Mouse (Mus musculus) megakaryocyte, adult 5-6 weeks (primary cell): Measurements from ENCODE around the gene Glis2. TPM values are rescaled to one million over a fixed set of nuclear protein-coding genes. Genes with fewer than 3 reads are reported as not detected.

Experiments used
- ATAC-seq: 2 replicates; pipeline ENCODE4 v1.8.0; 2016; ENCODE audit warnings: mild to moderate bottlenecking, inconsistent platforms; ENCODE audit not compliant: poor library complexity, severe bottlenecking
- total RNA-seq, 2 experiments: library from RNA; stranded (forward) in 1 of 2; stranded (reverse) in 1 of 2; fragments of 153-499, 151-499 nt in 1 of 2; fragments of 221-1000, 200-1000 nt in 1 of 2; gene quantifications; 2 replicates each; pipeline versions ENCODE4 v1.2.3 to v1.2.4; 2015 to 2017

Gene Glis2
- total RNA-seq, 2 experiments from 2014 or later = 0.51 to 0.80 TPM

DNA sequence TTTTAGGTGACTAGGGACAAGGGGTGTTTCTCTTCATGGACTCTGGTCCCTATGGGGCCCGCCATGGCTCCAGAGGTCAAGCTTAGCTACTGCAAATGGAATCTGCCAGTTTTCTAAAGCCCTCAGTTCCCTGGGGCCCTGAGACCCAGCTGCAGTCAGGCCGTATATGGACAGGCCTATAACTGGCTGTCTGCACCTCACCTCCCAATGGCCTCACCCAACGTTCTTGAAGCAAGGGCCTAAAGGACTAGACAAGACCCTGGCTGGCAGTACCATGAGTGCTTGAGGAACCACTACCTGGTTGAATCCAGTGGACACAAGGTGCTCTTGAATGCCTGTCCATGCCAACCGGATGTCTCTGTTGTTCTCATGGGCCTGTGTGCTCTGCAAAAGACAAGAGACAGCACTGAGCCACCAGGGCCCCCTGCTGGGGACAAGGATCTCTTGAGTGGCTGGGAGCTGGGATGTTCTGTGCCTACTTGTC, 60.8 kb downstream of the Glis2 start:
- ATAC-seq = no peak

DNA sequence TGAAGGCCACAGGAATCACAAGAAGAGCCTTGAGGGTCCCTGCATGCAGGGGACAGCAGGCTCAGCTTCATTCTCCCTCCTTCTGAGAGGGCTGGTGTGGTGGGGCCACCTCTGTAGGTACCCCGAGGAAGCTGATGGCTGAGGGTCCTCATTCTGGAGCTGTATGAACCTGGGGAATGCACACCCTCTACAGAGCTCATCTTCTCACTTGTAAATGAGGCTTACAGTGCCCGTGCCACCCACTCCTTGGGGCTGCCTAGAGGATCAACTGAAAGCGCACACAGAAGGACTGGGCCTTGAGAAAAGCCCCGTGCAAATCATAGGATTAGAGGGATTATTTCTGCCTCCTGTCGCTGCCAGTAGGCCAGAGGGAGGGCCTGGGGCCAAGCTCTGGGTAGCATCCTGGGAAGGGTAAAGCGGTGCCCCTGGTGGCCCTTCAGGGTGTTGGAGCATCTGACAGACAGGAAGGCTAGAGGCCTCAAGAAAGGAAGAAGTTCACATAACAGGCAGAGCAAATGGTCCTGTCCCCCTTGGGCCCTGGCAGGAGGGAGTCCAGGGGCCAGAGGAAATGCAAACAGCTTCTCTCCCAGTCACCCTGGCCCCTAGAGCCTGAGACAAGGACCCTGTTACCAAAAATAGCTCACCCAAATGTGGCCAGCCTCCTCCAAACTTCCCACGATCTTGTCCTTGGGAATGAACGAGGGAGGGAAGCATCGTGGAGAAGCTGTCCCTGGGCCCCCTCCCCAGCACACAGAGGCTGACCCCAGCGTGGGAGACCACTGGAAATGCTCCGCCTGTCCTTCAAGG, 61.5 kb downstream of the Glis2 start:
- ATAC-seq = no peak

DNA sequence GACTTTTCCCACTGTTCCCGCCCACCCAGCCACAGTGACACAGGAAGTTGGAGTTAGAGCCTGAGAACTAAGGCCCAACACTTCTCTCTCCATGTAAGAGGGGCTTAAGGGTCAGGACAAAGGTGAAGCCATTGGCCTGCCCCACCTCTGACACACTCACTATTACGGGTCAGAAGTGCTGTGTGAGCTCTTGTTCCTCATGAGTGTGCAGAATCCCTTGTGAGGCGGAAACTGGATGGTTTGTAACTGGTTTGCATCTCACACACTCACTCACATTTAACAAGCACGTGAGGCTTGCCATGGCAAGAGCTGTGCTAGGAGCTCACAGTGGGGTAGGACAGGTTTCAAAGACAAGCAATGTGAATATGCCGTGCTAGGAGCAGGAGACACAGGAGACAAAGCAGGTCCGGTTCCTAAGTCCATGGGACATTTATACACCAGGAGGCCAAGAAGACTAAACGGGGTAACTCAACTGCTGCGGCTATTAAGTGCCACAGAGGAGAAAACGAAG, 62.1 kb downstream of the Glis2 start:
- ATAC-seq = no peak

DNA sequence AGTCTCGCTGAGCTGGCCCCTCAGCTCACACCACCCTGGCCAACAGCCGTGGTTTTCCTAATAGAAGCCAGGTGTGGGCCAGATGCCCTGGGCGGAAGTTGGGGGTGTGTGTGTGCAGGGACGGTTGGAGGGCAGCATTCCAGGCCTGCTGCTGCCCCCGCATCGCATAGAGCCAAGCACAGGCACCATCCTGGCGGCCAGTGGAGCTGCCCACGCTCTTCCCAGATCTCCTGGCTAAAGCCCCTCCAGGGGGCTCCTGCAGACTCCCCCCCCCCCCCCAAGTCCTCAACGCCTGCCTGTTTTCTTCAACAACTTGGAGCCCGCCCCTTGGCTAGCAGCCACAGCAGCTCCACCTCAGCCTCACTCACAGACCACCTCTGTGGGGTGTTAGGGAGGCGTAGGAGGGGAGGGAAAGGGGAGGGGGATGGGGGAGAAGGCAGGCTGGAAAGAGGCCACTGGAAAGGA, 64.3 kb downstream of the Glis2 start:
- no peak for ATAC-seq

DNA sequence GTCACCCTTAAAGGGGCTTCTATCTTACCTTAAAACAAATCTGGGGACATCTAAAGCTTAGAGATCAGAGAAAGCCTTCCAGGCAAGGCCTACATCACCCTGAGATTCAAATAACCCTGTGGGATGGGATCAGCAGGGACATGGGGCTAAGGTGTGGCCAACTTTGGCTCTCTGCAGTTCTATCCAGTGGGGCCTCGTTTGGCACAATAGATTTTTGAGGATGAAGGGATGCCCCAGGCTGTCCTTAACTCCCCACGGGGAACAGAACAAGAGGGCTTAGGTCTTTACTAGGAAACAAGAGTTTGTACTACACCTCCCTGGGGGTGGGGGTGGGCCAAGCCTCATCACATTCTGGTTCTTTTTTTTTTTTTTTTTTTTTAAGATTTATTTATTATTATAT, 64.8 kb downstream of the Glis2 start:
- ATAC-seq = no peak

DNA sequence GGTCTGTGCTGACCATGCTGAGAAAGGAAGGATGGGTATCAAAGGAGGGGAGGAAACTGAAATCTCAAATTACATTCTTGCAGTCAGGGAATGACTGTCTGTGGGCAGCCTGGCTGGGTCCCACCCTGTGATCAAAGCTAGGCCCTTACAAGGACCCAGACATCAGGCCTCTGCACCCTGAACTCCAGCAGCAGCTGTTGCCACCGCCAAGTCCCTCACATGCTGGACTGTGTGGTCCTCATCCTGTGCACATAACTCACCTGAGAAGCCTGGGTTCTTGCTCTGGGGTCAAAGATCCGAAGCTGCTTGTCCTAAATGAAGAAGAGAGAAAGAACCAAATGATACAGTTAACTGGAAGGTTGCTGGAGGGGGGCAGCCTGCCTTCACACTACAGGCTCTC, 67.1 kb downstream of the Glis2 start:
- ATAC-seq = no peak

DNA sequence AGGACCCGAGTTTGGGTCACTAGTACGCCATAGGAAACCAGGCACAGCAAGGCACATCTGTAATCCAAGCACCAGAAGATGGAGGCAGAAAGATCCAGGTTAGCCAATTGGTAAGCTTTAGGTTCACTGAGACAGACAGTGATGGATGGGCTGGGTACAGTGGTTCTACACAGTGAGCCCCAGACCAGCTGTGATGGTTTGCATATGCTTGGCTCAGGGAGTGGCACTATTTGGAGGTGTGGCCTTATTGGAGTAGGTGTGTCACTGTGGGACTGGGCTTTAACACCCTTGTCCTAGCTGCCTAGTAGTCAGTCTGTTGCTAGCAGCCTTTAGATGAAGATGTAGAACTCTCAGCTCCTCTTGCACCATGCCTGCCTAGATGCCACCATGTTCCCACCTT, 69.3 kb downstream of the Glis2 start:
- no peak for ATAC-seq

DNA sequence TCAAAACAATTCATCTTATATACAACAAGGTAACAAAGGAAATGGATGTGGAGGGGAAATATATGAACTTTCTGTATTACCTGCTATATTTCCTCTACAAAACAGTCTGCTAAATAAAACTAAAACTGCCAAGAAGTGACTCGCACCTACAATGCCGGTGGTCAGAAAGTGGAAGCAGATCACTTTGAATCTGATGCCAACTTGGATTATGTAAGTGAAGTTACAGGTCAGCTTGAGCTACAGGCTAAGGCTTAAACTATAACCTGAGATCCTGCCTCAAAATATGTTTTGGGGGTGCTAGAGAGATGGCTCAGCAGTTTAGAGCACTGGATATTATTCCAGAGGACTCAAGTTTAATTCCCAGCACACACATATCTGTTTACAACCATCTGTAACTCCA, 71.2 kb downstream of the Glis2 start:
- no peak for ATAC-seq

DNA sequence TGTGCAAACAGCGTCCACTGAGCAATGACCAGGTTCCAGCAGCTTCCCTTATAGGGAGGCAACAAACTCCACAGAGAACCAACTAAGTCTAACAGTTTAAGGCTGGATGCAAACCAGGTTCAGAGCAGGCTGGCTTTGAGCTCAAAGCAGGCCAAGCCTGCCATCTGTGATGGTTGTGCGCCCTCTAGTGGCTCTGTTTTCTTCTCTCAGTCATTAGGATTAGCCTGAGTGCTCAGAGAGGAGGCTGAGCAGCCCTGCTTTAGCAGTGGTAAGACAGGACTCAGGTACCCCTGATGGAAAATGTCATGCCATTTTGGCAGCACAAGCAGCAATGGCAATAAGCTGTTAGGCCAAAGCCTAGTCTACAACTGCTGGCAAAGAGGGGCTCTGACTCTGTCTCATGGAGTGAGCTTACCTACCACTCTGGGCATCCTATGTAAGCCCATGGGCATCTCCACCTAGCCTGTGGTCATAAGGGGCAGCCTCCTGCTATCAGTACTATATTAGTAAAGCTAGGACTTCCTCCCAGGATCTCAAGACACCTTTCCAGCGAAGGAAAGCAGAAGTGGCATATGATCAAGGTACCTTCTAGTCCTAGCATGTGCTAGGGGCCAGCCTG, 72.8 kb downstream of the Glis2 start:
- ATAC-seq = peak; percentile 96

DNA sequence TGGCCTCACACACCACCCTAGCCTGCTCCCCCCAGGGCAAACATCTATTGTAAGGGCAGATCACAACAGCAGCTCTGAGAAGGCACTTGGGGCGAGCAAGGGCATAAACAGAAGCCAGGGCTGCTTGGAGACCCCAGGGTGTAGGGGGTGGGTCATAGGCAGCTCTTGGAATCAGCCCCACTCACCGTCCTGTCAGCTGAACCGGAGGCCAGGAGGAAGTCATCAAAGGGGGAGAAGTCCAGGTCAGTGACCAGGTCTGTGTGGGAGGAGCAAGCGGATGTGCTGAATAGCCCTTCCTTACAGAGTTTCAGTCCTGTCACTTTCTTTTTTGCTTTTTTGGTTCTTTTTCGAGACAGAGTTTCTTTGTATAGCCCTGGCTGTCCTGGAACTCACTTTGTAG, 75.8 kb downstream of the Glis2 start:
- ATAC-seq = no peak

DNA sequence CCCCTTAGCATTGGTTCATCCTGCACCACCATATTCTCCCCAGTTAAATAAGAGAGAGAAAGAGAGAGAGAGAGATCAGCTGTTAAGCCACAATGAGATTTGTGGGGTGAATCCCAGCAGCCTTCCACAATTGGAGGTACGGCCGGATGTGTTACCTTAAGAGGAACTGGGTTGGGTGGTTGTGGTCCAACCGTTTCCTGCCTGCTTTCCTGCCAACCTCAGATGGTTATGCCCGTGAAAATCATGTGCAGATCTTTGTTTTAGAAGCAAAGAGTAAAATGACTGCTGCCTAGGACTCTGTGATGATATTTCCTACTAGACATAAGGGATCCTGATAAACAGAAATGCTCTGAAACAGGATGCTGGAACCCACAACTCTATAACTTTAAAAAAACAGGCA, 79.6 kb downstream of the Glis2 start:
- peak; percentile 87 for ATAC-seq

Other genes with a start within 250 kb of the Glis2 start
- 2.1 and 3.0 TPM in 2 replicates for gene Adcy9, start 174.2 kb upstream of the Glis2 start, total RNA-seq (2015)
- 2.3 and 3.8 TPM in 2 replicates for gene Adcy9, start 174.2 kb upstream of the Glis2 start, total RNA-seq (2017)
- gene Srl, start 52.9 kb upstream of the Glis2 start, total RNA-seq (2015) = 2.9 and 3.1 TPM in 2 replicates
- 1.8 and 10.9 TPM in 2 replicates for gene Srl, start 52.9 kb upstream of the Glis2 start, total RNA-seq (2017)
- 10.1 and 11.1 TPM in 2 replicates for gene Tfap4, start 34.9 kb upstream of the Glis2 start, total RNA-seq (2015)
- gene Tfap4, start 34.9 kb upstream of the Glis2 start, total RNA-seq (2017) = 12.6 and 12.8 TPM in 2 replicates
- 30.8 and 42.8 TPM in 2 replicates for gene Pam16, start 30.3 kb downstream of the Glis2 start, total RNA-seq (2015)
- gene Pam16, start 30.3 kb downstream of the Glis2 start, total RNA-seq (2017) = 18.1 and 24.3 TPM in 2 replicates
- gene Vasn, start 45.2 kb downstream of the Glis2 start, total RNA-seq (2015) = not detected in 2 replicates
- 0.12 TPM in 1 of 2 replicates, not detected in the other for gene Vasn, start 45.2 kb downstream of the Glis2 start, total RNA-seq (2017)
- 10.1 and 11.9 TPM in 2 replicates for gene Dnaja3, start 45.3 kb downstream of the Glis2 start, total RNA-seq (2015)
- 26.1 and 27.8 TPM in 2 replicates for gene Dnaja3, start 45.3 kb downstream of the Glis2 start, total RNA-seq (2017)
- gene Coro7, start 85.1 kb downstream of the Glis2 start, total RNA-seq (2015) = 68.6 and 74.5 TPM in 2 replicates
- gene Coro7, start 85.1 kb downstream of the Glis2 start, total RNA-seq (2017) = 40.2 and 49.1 TPM in 2 replicates
- 45.6 and 46.1 TPM in 2 replicates for gene Nmral1, start 124.6 kb downstream of the Glis2 start, total RNA-seq (2015)
- 43.5 and 47.8 TPM in 2 replicates for gene Nmral1, start 124.6 kb downstream of the Glis2 start, total RNA-seq (2017)
- gene Hmox2, start 131.6 kb downstream of the Glis2 start, total RNA-seq (2015) = 74.5 and 91.4 TPM in 2 replicates
- gene Hmox2, start 131.6 kb downstream of the Glis2 start, total RNA-seq (2017) = 89.6 and 108 TPM in 2 replicates
- 12.0 and 12.2 TPM in 2 replicates for gene Cdip1, start 195.6 kb downstream of the Glis2 start, total RNA-seq (2015)
- gene Cdip1, start 195.6 kb downstream of the Glis2 start, total RNA-seq (2017) = 9.2 and 11.1 TPM in 2 replicates
- gene 4930562C15Rik, start 240.7 kb downstream of the Glis2 start, total RNA-seq (2015) = not detected in 2 replicates
- gene 4930562C15Rik, start 240.7 kb downstream of the Glis2 start, total RNA-seq (2017) = not detected in 2 replicates